Mouse (Mus musculus) spleen, adult 12 weeks (tissue): ENCODE results near the gene Arl6.

Experiments
- DNase-seq: peaks from one replicate; pipeline ENCODE4 v3.0.0; 2022; ENCODE audit warnings: low spot score

Gene Arl6

DNA sequence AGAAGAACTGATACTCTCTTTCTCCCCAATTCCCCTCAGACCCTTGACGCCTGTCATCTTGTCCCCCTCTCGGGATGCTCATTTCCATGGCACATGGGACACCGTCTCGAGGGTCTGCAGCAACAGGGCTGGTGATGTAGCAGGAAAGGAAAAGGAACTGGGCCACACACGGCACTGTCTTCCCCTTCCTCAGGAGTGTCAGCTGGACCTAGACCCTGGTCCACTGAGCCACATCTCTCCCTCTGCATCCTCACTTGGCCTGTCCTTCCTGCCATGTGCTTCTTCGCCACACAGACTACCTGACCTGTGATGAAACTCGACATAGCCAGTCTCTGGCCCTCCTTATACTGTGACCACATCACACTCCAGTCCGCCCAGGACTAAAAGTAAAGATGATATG, 52.3 kb downstream of the Arl6 start:
- DNase-seq: no peak

- DNase-seq: no peak
Observed at GRCm38 (mm10) chr16:59586276-59586675, 52.9 kb downstream of the Arl6 start.

DNA sequence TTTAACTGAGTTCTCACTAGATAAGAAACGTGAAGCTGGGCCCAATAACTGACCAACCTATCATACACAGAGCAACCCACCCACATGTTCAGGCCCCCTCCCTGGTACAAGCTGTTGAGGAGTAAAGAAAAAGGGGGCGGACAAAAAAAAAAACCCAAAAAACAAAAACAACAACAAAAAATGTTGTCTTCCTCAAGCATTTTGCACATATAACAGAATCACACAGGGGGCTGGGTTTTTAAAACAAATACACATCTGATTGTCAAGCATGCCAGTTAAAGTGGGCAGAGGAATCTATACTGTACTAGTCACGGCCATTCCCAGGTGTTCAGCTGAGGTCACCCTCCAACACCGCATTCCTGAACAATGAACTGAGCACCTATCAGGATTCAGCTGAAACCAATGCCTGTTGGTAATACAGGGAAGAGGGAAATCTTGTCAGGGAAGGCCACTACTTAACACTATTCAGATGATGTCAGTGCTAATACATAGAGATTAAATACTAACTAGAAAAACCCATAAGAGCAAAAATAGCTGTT, 53.4 kb downstream of the Arl6 start:
- DNase-seq: no peak

- no peak for DNase-seq
Observed at GRCm38 (mm10) chr16:59583515-59583914, 55.7 kb downstream of the Arl6 start.

DNA sequence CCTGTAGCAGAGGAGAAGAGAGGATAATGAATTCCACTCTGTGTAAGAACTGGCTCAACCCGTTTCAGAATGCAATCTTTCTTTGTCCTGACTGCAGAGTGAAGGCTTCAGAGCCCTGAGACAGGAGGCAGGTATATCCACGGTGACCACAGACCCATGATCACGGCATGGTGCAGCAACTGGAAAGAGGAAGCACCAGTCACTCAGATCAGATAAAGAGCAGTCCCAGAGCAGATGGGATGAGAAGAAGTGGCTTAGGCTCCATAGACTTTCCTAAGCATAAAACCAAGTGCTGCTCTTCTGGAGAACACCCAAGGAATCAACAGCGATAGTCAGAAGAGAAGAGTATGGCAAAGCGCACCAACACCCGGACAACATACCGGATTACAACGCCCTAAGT, 60.0 kb downstream of the Arl6 start:
- no peak for DNase-seq

GRCm38 (mm10) chr16:59573961-59574360, 65.2 kb downstream of the Arl6 start:
- DNase-seq: no peak

DNA sequence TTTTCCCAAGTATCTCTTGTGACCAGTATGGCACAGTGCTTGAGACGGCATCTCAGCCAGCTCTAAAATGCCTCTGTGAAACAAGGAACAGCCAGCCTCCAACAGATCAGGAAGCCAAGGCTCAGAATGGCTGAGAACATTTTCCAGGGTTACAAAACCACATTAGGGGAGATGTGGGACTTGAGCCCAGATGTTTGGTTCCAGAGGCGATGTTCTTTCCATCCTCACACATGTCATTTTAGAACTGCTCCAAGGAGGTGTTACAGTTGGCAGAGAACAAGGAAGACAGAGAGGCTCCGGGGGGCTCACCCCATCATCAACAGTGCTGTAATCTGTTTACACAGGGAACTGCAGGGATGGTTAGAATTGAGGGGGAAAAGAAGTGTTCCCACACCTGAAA, 66.5 kb downstream of the Arl6 start:
- DNase-seq: no peak

DNA sequence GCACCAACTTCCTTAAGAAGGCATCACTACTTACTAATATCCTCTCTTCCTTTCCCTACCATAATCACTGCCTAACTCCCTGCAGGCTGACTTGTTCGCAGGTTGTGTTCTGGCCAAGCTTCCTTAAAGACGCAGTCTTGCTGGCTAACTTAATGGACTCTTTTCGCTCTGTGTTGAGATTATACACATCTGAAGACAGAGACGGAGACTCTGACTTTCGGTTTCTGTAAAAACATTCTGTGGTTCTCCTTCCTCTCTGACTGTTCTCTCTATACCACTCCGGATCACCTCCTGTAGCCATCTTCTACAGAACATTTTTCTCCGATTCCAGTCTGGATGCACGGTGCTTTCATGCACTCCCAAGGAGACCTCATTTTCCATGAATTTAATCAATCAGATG, 68.4 kb downstream of the Arl6 start:
- DNase-seq: no peak

DNA sequence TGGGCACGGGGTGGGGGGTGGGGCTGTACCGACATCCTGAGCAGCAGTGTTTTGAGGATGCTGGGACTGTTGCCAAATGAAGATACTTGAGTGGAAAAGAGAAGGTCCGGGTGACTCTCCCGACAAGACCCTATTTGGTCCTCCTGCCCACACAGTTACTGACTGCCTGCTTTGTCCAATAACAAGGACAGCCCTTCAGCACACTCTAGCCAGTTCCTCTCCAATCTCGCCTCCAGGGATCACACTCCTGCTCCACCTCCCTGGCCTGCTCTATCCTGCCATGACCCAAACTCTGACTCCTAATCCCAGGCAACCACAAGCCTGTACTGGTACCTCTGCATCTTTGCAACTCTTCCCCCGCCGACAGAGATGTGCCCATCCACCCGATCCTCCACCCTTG, 69.4 kb downstream of the Arl6 start:
- no peak for DNase-seq

- DNase-seq: no peak
Observed at GRCm38 (mm10) chr16:59567721-59568381, 71.3 kb downstream of the Arl6 start.

DNA sequence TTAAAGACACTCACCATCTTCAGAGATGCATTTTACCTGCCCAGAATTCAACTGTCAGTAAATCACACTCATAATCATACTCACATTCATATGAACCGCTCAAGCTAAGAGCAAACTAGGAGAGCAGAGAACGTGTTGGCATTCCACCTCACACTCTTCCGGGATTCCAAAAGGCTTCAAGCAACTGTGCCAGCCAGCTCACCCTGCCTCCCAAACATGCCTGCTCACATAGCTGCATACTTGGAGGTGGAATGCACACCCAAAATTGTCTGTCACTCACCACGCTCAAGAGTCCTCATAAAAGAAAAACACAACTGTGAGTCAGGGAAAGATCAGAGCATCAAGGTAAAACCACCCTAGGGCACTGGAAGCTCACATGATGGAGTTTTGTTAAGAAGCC, 72.8 kb downstream of the Arl6 start:
- no peak for DNase-seq

GRCm38 (mm10) chr16:59565631-59566030, 73.6 kb downstream of the Arl6 start:
- DNase-seq: no peak

DNA sequence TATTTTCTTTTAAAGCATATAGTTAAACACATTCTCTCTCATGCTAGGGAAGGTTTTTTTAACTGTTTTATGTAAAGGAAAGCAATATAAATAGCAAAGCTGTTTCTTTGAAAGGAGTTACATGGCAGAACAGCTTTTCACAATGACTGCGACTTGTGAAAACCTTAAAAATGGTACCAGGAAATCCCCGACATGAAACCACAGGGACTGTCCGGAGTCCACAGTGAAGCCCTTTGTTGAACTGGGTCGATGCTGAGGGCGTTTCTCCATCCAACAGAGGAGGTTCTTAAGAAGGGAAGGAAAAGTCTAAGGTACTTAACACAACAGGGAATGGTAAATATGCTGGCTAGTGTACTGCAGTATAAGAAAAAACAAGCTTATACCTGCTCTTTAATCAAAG, 75.2 kb downstream of the Arl6 start:
- DNase-seq: no peak
